Mouse (Mus musculus): ENCODE data around the gene Fancc. TPM values are rescaled to one million over a fixed set of nuclear protein-coding genes. Genes with fewer than 3 reads are reported as not detected.
"Not testable (repeated sequence)": the region's sequence is repeated elsewhere in the genome, so short reads cannot be mapped to it uniquely, and the experiment has no call there.

Gene Fancc
- total RNA-seq, 2 experiments from 2014 or later: 5.2 to 7.0 TPM

- DNase-seq: no peak
These were observed 181.3 kb downstream of the Fancc start for GRCm38 (mm10) chr13:63315777-63316176.

DNA sequence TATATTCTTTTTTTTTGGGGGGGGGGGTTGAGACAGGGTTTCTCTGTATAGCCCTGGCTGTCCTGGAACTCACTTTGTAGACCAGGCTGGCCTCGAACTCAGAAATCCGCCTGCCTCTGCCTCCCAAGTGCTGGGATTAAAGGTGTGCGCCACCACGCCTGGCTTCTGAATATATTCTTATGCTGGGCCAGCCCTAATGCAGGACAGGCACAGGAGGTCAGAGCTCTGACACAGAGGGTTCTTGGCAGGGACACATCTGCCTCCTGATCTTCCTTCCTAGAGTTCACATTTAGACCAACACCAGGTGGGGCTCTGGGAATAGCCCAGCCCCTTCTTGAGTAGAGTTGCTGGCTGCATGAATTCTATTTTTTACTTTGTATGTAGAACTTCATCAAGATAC is 182.0 kb downstream of the Fancc start:
- DNase-seq: not testable (repeated sequence)

GRCm38 (mm10) chr13:63314608-63314920 is 182.5 kb downstream of the Fancc start:
- DNase-seq: no peak

DNA sequence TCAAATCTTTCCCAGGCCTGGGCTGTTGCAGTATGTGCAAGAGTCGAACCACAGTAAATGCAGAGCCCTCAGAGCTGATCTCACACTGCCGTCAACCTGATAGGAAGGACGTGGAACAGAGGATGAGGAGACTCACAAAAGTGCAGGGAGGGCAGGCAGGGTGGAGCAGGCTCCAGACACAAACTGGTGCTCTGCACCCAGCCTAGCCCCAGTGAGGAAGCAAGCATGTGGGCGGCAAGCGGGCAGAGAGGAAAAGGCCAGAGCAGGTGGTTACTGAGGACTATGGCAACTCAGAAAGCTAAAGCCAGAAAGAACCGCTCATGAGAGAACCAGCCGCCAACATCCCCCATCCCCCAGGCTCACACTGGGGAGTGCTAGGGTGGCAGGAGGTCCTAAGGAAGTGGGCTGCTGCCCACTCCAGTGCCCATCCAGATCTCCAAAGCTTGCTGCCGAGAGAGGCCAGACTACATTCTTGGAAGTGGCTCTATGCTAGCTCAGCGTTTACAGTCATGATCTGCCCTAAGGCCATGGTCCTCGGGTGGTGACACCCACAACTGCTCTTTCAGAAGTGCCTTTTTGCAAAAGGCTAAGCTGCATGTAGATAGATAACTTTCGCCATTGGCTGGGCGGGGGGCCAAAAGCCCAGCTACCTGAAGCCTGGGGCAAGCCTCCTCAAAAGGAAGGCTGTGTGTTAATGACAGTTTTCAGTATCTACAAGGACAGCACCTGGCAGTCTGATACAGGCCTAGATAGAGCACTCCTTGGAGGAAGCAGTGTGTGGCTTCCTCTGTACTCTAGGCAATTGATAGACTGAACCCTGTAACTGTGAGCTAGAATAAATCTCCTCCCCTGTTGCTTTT is 183.1 kb downstream of the Fancc start:
- DNase-seq: no peak

- DNase-seq: no peak
These were observed 183.8 kb downstream of the Fancc start for GRCm38 (mm10) chr13:63313247-63313646.

GRCm38 (mm10) chr13:63311156-63311555 is 185.9 kb downstream of the Fancc start:
- no peak for DNase-seq

DNA sequence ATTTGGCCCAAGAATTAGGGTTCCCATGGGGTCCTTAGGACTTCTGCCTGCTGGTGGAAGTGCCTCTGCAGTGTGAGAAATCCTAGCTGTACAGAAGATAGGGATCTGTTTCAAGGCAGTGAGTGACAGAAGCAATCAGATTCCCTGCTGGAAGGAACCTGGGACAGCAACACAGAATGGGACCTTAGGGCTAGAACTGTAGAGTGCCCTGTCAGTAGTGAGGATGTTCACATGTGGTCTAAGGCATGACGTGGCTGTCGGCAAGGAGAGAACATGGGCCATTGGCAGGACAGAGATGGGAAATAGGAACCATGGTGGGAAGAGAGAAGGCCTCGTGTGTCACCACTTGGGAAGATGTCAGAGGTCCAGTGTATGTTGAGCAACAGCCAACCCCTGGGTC is 187.5 kb downstream of the Fancc start:
- DNase-seq: no peak

DNA sequence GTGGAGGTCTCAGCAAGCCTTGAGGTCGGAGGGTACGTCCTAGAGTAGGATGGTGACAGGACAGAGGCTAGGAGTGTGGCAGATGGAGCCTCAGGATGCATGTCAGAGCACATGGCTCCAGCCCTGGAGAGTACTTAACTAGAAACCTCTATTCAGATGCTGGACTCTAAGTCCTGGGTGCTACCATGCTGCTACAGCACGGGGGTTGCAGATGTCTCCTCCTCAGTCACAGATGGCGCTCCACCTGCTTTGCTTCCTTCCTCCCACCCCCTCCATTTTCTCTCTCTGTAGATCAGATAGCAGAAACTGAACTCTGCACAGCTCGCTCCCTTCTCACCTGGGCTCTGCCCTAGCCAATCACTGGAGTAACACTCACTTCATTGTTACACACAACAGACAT is 190.3 kb downstream of the Fancc start:
- no peak for DNase-seq

DNA sequence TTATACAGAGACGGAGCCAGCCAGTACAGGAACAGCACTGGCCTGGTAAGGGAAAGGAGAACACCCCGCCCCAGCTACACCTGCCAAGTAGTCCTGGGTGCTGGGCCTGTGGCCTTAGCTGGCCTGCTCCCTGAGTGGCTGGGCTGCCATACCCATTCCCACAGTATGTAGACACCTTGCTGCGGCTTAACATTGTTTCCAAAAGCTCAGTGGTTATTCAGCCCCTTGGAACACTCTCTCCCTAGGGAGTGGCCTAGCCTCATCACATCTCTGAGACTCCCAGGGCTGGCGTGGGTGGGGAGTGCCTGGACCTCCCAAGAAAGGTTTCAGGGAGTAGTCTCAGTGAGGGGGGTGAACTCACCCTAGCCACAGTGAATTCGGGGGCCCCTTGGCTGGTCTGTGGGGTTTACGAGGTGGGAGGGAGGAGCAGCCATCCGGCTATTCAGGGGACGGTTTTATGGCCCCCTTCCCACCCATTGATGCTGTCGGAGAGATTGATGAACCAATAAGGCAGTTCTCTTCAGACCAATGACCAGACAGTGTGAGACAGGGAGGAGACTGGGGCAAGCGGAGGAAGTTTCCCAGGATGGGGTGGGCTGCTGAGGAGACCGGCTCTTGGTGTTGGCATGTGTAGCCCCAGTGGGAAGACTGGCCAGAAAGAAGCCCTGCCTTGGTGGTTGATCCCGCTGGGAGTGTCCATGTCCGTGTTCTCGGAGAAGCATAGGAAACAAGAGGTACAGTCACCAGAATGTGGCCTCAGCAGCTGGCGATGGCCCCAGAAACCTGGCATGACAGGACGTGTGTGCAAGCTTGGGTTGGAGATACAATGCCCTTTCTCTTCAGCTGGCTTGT is 191.7 kb downstream of the Fancc start:
- peak; percentile 40 for DNase-seq

DNA sequence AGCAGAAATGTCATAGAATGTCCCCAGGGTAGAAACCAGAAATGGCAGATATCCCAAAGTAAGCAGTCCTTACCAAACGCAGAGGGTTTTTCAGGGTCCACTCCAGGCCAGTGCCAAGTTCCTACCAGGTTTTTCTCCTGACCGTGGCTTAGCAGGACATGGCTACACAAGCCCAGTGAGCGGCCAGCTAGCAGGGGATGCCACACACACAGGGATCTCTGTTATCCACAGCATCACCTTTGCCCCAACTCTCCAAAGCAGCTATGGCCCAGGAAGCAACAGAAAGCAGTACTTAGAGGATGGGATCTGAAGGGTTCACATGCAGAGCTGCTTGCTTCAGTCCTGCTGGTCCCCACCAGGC is 192.3 kb downstream of the Fancc start:
- DNase-seq: no peak

GRCm38 (mm10) chr13:63304124-63304792 is 192.8 kb downstream of the Fancc start:
- DNase-seq: no peak

GRCm38 (mm10) chr13:63302381-63302780 is 194.7 kb downstream of the Fancc start:
- no peak for DNase-seq

DNA sequence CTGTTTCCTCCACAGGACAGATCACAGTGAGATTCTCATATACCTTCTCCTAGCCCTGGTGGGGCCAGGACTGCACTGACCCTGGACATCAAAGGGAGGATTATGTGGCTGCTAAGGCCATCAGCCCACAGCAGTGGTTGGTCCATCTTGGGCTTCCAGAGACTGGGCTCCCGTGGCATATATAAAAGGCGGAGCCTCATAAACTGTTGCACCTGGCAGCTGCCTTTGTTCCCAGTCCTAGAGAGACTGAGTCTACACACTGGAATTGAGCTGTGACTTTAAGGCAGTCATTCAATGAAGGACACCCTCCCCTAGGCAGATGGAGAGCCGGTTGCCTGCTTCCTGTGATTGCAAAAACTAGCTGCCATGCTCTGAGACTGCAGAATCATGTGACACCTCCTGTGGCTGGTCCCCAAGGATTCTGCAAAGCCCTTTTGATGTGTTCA is 195.3 kb downstream of the Fancc start:
- DNase-seq: no peak

DNA sequence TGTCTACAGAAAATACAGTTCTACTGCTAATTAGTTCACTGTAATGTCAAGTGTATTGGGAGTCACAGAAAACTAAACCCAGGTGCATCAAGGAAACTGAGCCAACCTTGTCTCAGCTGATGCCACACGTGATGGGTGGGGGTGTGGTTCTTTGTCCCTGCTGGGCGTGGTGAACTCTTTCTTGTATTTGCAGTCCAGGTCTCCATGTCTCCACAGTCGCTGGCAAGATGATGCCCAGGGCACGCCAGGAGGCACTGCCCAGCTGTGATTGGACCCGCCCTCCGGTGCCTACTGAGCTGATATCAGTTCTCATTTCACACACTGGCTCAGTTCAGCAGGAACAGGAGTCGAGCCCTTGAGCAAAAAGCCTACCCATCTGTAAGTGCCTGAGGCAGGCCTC is 196.1 kb downstream of the Fancc start:
- no peak for DNase-seq

- DNase-seq: no peak
These were observed 198.1 kb downstream of the Fancc start for GRCm38 (mm10) chr13:63298931-63299330.

DNA sequence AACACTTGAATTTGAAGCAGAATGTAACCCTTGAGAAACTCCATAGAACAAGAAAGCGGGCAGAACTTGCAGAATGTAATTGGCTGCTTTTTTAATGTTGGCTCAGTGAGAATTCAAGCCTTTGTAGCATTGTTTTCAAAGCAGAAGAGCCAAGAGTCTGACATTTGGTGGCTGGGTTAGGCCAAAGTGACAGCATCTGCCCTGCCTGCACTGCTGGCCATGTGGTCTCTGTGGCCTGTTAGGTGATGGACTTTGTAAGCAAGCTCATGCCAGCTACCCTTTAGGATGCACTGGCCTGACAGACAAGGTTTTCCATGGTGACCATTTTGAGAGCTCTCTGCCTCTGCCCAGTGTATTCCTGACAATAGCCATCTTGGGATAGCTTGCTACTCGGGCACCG is 199.1 kb downstream of the Fancc start:
- no peak for DNase-seq

GRCm38 (mm10) chr13:63297003-63297402 is 200.1 kb downstream of the Fancc start:
- no peak for DNase-seq

DNA sequence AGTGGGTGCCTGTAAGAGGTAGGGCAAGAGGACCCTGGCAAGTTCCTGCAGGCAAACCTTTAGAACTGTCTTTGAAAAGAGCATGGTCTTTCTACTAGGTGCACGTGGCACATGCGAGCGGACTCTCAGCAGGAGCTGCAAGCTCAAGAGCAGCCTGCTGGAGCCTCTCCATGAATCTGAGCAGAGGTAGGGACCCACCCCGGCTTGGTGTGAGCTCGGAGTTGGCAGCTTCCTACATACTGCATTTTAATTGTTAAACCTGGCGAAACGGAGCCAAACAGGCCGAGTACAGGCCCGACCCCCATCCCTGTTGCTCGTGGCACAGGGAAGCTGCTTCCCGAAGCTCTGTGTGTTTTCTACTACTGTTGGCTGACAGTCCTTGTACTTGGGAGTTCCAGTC is 200.8 kb downstream of the Fancc start:
- DNase-seq: no peak

GRCm38 (mm10) chr13:63294359-63295193 is 202.5 kb downstream of the Fancc start:
- DNase-seq: no peak

DNA sequence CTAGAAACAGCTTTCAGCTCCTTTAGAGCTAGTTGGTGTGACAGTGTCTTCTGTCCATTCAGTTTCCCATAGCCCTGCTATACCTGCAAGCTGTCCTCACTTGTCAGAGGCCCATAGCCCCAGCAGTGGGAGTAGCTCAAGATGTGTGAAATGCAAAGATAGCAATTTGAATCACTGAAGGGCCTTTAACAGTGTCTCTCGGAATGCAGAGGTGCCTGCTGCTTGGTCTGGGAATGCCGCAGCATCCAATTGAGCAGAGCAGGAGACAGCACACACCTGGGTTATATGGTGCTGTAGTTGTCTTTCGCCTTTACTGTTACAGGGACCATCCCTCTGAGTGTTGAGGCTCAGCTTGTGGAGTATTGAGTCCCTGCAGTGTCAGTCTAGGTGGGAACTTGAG is 203.4 kb downstream of the Fancc start:
- DNase-seq: no peak

GRCm38 (mm10) chr13:63291016-63291415 is 206.1 kb downstream of the Fancc start:
- DNase-seq: no peak

- no peak for DNase-seq
These were observed 207.0 kb downstream of the Fancc start for GRCm38 (mm10) chr13:63290126-63290525.
